ENCODE assay signal across 8 mouse cellular contexts in the genomic region with DNA sequence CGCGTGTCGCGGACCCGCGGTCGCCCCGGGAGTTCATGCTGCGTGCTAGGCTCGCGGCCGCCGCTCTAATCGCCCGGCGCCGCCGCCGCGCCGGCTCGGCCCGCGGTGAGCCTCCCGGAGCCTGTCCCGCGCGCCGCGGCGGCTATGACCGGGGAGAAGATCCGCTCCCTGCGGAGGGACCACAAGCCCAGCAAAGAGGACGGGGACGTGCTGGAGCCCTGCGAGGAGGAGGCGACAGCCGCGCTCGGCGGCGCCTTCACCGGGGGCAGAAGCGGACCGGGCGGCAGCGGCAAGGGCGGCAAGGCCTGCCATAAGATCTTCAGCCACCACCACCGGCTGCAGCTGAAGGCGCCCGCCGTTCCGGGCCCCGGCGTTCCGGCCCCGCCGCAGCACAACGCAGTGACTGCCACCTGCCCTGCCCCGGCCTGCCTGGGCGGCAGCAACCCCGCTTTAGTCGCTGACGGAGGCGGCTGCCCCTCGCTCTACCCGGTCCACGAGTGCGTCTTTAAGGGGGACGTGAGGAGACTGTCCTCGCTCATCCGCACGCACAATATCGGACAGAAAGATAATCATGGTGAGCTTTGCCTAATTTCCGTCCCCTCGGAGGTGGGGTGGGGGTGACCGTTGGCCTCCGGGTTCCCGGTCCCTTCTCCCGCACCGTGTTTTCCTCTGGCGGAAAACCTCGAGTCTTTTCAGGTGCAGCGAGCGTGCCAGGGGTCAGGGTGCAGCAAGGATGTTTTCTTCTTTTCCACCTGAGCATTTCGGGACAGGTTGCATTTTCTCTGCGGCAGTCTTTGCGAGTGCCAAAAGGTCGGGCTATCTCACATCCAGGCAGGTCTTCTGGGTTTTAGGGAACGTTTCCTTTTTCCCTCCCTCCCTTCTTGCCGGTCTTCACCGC. TPM values are rescaled to one million over a fixed set of nuclear protein-coding genes. Genes with fewer than 3 reads are reported as not detected.
A peak's percentile ranks its signal among the peaks of the same experiment; 100 is the strongest.
DNase-seq lines count a peak whose midpoint lies in the region; ATAC-seq and TF ChIP-seq lines count a peak whose summit lies in the region.

No protein-coding gene starts in this region.

- H3K9ac ChIP-seq in liver, postnatal 0 days (replicated peaks), result peak overlapping the region; percentile 98

- peak; percentile 15 to 36 for DNase-seq in urinary bladder, postnatal 36 days (ENCODE audit: low spot score in 2 of 2)
- DNase-seq in urinary bladder, postnatal 14 days (ENCODE audit: low spot score), result no peak
- peak; percentile 30 for DNase-seq in cerebellum, adult 9-10 months
- peak; percentile 20 to 31 for DNase-seq in frontal cortex, postnatal 25 days (ENCODE audit: low spot score in 2 of 2)
- peak; percentile 83 for DNase-seq in kidney, adult 2 months
- peak; percentile 65 for DNase-seq in liver, postnatal 0 days
- DNase-seq in neural tube, embryonic 10.5 days (ENCODE audit: extremely low spot score, low spot score), result peak; percentile 75
- no peak for DNase-seq in adipocyte (ENCODE audit: low spot score)

- no peak for TF ChIP-seq POLR2A in kidney, adult 2 months (IDR thresholded peaks at IDR 0.05; ENCODE audit: low read depth, low read length)

- no peaks in the 10 kb centered on the region for H3K9me3 ChIP-seq in liver, postnatal 0 days (ENCODE audit: low read length)

- H3K27me3 ChIP-seq in kidney, adult 2 months (replicated peaks; ENCODE audit: control insufficient read depth, insufficient read depth, low read length), result no peaks in the 10 kb centered on the region
- no peaks in the 10 kb centered on the region for H3K27me3 ChIP-seq in liver, postnatal 0 days (ENCODE audit: insufficient read depth, low read length)

- peak overlapping the region; percentile 100 for H3K27ac ChIP-seq in kidney, adult 2 months (ENCODE audit: insufficient read depth, low read depth, low read length)
- peak overlapping the region; percentile 99 for H3K27ac ChIP-seq in liver, postnatal 0 days (ENCODE audit: low read depth)

- peak overlapping the region; percentile 79 for H3K4me2 ChIP-seq in liver, postnatal 0 days (ENCODE audit: low read depth, low read length)

- no peaks in the 10 kb centered on the region for H3K36me3 ChIP-seq in kidney, adult 2 months (ENCODE audit: control insufficient read depth, insufficient read depth, low read length)
- H3K36me3 ChIP-seq in liver, postnatal 0 days (replicated peaks; ENCODE audit: insufficient read depth, low read length), result 0 out of 2 replicates have a peak, but pooled peaks cover 4% of the 10 kb centered on the region

- peaks cover 6% of the 10 kb centered on the region; the same call in 1 of the 2 replicates for H3K4me1 ChIP-seq in kidney, adult 2 months (ENCODE audit: control insufficient read depth, insufficient read depth, low read length)
- H3K4me1 ChIP-seq in liver, postnatal 0 days (ENCODE audit: insufficient read depth), result peaks cover 16% of the 10 kb centered on the region

- no peak for TF ChIP-seq CTCF in kidney, adult 2 months (conservative IDR thresholded peaks at IDR 0.05; ENCODE audit: insufficient read depth, insufficient read length, low read depth, low read length)
- no peak for TF ChIP-seq CTCF in liver, postnatal 0 days (IDR thresholded peaks at IDR 0.05; ENCODE audit: low read depth)

- no peak for TF ChIP-seq EP300 in liver, postnatal 0 days (IDR thresholded peaks at IDR 0.05; ENCODE audit: low read depth)

- ATAC-seq in liver, postnatal 0 days, result peak; percentile 69

- peak overlapping the region; percentile 97 for H3K4me3 ChIP-seq in kidney, adult 2 months (ENCODE audit: insufficient read depth, low read depth, low read length)
- H3K4me3 ChIP-seq in liver, postnatal 0 days (ENCODE audit: low read depth, low read length), result peak overlapping the region; percentile 87

- under 1% methylated on average over 92 of the region's 93 CpGs for WGBS in kidney, adult 2 months
- WGBS in liver, postnatal 0 days (ENCODE audit: insufficient replicate concordance), result under 1% methylated on average over 78 of the region's 93 CpGs

RNA-seq across cellular contexts. Expression of a gene that starts 0.6 kb away (rescaled TPM):
- 63.1 and 73.4 TPM in 2 replicates for polyA plus RNA-seq in kidney, adult 2 months (2012; rRNA removed)
- polyA plus RNA-seq in liver, postnatal 0 days (2015; fragmentation: Nextera tagmentation; extraction: Ambion mirVana), result 6.8 and 6.9 TPM in 2 replicates

RNA-seq across cellular contexts. Expression of a gene that starts 22.8 kb away (rescaled TPM):
- polyA plus RNA-seq in kidney, adult 2 months (2012; rRNA removed), result 147 and 153 TPM in 2 replicates
- 190 and 195 TPM in 2 replicates for polyA plus RNA-seq in liver, postnatal 0 days (2015; fragmentation: Nextera tagmentation; extraction: Ambion mirVana)

Comparison
In these comparisons a context has a peak if more than half of its experiments do, and no peak if none do; other contexts are left out.
1. DNase-seq: peak in urinary bladder, postnatal 36 days (2 of 2), cerebellum, adult 9-10 months (single experiment), frontal cortex, postnatal 25 days (2 of 2), kidney, adult 2 months (single experiment), liver, postnatal 0 days (single experiment) and neural tube, embryonic 10.5 days (single experiment); none in urinary bladder, postnatal 14 days (single experiment) and adipocyte (single experiment).